Mouse (Mus musculus) testis, adult 2 months (tissue): Measurements from ENCODE around the gene Rapgef5.

Experiments used
- CTCF ChIP-seq: fragments of 200-500 bp; IDR thresholded peaks from 2 replicates; pipeline ENCODE4 v1.5.1; 2012; ENCODE audit warnings: low read depth, mild to moderate bottlenecking, inconsistent platforms, low read length, moderate library complexity; ENCODE audit not compliant: control insufficient read depth, insufficient read depth, insufficient replicate concordance
- POLR2A ChIP-seq: fragments of 200-500 bp; IDR thresholded peaks from 2 replicates; pipeline ENCODE4 v1.6.1; 2012; ENCODE audit warnings: low read depth, mild to moderate bottlenecking, inconsistent platforms, low read length, moderate library complexity; ENCODE audit not compliant: control insufficient read depth

DNA sequence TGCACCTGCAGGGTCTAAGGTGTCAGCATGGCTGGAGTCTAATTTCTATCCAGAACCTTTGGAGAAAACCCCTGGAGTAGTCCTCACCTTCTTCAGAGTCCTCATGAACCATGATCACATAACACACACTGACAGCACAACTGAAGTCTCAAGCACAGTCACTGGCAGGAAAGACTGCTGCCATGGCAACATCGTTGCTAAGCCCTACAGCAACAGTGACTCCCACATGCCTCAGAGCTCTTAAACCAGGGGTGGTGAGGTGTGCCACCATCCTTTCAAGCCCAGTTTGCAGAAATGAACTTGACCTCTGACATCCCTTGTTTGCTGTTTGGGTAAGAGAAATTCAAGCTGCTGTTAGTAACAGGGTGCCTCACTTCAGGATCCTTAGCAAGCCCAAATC is 245.4 kb downstream of the Rapgef5 start:
- TF ChIP-seq CTCF (no peak), POLR2A (no peak)
